ENCODE assay signal across 28 mouse cellular contexts in genomic region chr14:7914461-7914860, GRCm38 (mm10). TPM values are rescaled to one million over a fixed set of nuclear protein-coding genes. Genes with fewer than 3 reads are reported as not detected.
DNase-seq lines count a peak whose midpoint lies in the region; ATAC-seq and TF ChIP-seq lines count a peak whose summit lies in the region.
"Had no signal": no experiment of that assay in that cellular context is flagged by ENCODE, and none has a peak within 500 bp of the region (broad histone marks: within the 10 kb centered on the region; RNA-seq: fewer than 3 reads in every experiment).

No protein-coding gene starts in this region.

- TF ChIP-seq CTCF in liver, postnatal 0 days (IDR thresholded peaks at IDR 0.05; ENCODE audit: low read depth): no peak
- TF ChIP-seq CTCF in stomach, postnatal 0 days (IDR thresholded peaks at IDR 0.05; ENCODE audit: low read depth): no peak

- H3K36me3 ChIP-seq in embryonic facial prominence, embryonic 11.5 days (replicated peaks; ENCODE audit: control insufficient read depth, insufficient read depth, low read depth, low read length): peaks cover 2% of the 10 kb centered on the region
- peaks cover 89% of the 10 kb centered on the region for H3K36me3 ChIP-seq in embryonic facial prominence, embryonic 10.5 days (replicated peaks)
- H3K36me3 ChIP-seq in liver, embryonic 11.5 days (ENCODE audit: control insufficient read depth, insufficient read depth, low read length): peaks cover 8% of the 10 kb centered on the region
- peaks cover 23% of the 10 kb centered on the region for H3K36me3 ChIP-seq in liver, postnatal 0 days (replicated peaks; ENCODE audit: insufficient read depth, low read length)
- H3K36me3 ChIP-seq in stomach, embryonic 16.5 days (ENCODE audit: control insufficient read depth, insufficient read depth, low read length): peaks cover 15% of the 10 kb centered on the region; the same call in 1 of the 2 replicates
- H3K36me3 ChIP-seq in stomach, postnatal 0 days (ENCODE audit: control insufficient read depth, insufficient read depth, low read length): peaks cover 23% of the 10 kb centered on the region

- no peak overlapping the region for H3K4me2 ChIP-seq in embryonic facial prominence, embryonic 11.5 days (ENCODE audit: low read depth, low read length)
- no peak overlapping the region for H3K4me2 ChIP-seq in liver, embryonic 11.5 days
- H3K4me2 ChIP-seq in liver, postnatal 0 days (ENCODE audit: low read depth, low read length): no peak overlapping the region
- H3K4me2 ChIP-seq in stomach, embryonic 16.5 days (ENCODE audit: low read depth, low read length): no peak overlapping the region
- no peak overlapping the region for H3K4me2 ChIP-seq in stomach, postnatal 0 days (replicated peaks; ENCODE audit: low read depth)
- H3K4me2 ChIP-seq: embryonic facial prominence, embryonic 15.5 days; heart, embryonic 11.5 days; hindbrain, embryonic 12.5 days; lung, embryonic 14.5 days had no signal

- WGBS in embryonic facial prominence, embryonic 11.5 days: 62% methylated on average over 4 of the region's 4 CpGs
- 74% methylated on average over 4 of the region's 4 CpGs for WGBS in embryonic facial prominence, embryonic 10.5 days
- 65% methylated on average over 4 of the region's 4 CpGs for WGBS in liver, embryonic 11.5 days
- WGBS in liver, postnatal 0 days (ENCODE audit: insufficient replicate concordance): 53% methylated on average over 4 of the region's 4 CpGs
- WGBS in stomach, embryonic 16.5 days: 40% methylated on average over 4 of the region's 4 CpGs
- 62% methylated on average over 4 of the region's 4 CpGs for WGBS in stomach, postnatal 0 days

- ATAC-seq in embryonic facial prominence, embryonic 11.5 days (replicated peaks; ENCODE audit: insufficient number of reproducible peaks, low FRiP score, low TSS enrichment, low read depth): no peak
- peak; percentile 32 for ATAC-seq in liver, embryonic 11.5 days (replicated peaks; ENCODE audit: low FRiP score)
- ATAC-seq in liver, postnatal 0 days: no peak
- ATAC-seq in stomach, embryonic 16.5 days (ENCODE audit: insufficient read depth, low FRiP score): peak; percentile 22; the same call in 1 of the 2 replicates
- no peak for ATAC-seq in stomach, postnatal 0 days (ENCODE audit: low FRiP score, low TSS enrichment)
- ATAC-seq: forebrain, embryonic 16.5 days had no signal

- TF ChIP-seq EP300 in liver, postnatal 0 days (IDR thresholded peaks at IDR 0.05; ENCODE audit: low read depth): no peak
- no peak for TF ChIP-seq EP300 in stomach, postnatal 0 days (optimal IDR thresholded peaks at IDR 0.05)

- no peak overlapping the region for H3K4me3 ChIP-seq in embryonic facial prominence, embryonic 11.5 days (ENCODE audit: low read depth, low read length)
- no peak overlapping the region for H3K4me3 ChIP-seq in embryonic facial prominence, embryonic 10.5 days
- no peak overlapping the region for H3K4me3 ChIP-seq in liver, embryonic 11.5 days (ENCODE audit: low read depth, low read length)
- H3K4me3 ChIP-seq in liver, postnatal 0 days (ENCODE audit: low read depth, low read length): no peak overlapping the region
- no peak overlapping the region for H3K4me3 ChIP-seq in stomach, embryonic 16.5 days (replicated peaks; ENCODE audit: low read length)
- H3K4me3 ChIP-seq in stomach, postnatal 0 days (ENCODE audit: low read depth, low read length): no peak overlapping the region
- H3K4me3 ChIP-seq: embryonic facial prominence, embryonic 15.5 days; hindbrain, embryonic 12.5 days had no signal

- H3K9me3 ChIP-seq in embryonic facial prominence, embryonic 11.5 days (replicated peaks; ENCODE audit: control insufficient read depth, low read length): no peaks in the 10 kb centered on the region
- H3K9me3 ChIP-seq in embryonic facial prominence, embryonic 10.5 days: no peaks in the 10 kb centered on the region
- no peaks in the 10 kb centered on the region for H3K9me3 ChIP-seq in liver, embryonic 11.5 days (ENCODE audit: control insufficient read depth, low read length)
- H3K9me3 ChIP-seq in liver, postnatal 0 days (ENCODE audit: low read length): no peaks in the 10 kb centered on the region
- no peaks in the 10 kb centered on the region for H3K9me3 ChIP-seq in stomach, embryonic 16.5 days (replicated peaks; ENCODE audit: control insufficient read depth, low read length)
- no peaks in the 10 kb centered on the region for H3K9me3 ChIP-seq in stomach, postnatal 0 days (ENCODE audit: control insufficient read depth, low read length)
- H3K9me3 ChIP-seq: embryonic facial prominence, embryonic 15.5 days; hindbrain, embryonic 12.5 days had no signal

- H3K27me3 ChIP-seq in embryonic facial prominence, embryonic 11.5 days (ENCODE audit: control insufficient read depth, insufficient read depth, low read length): no peaks in the 10 kb centered on the region
- no peaks in the 10 kb centered on the region for H3K27me3 ChIP-seq in embryonic facial prominence, embryonic 10.5 days (replicated peaks; ENCODE audit: low read depth, poor library complexity, severe bottlenecking)
- no peaks in the 10 kb centered on the region for H3K27me3 ChIP-seq in liver, embryonic 11.5 days (replicated peaks; ENCODE audit: control insufficient read depth, insufficient read depth, low read length)
- no peaks in the 10 kb centered on the region for H3K27me3 ChIP-seq in liver, postnatal 0 days (ENCODE audit: insufficient read depth, low read length)
- H3K27me3 ChIP-seq in stomach, embryonic 16.5 days (ENCODE audit: control insufficient read depth, insufficient read depth, low read length): no peaks in the 10 kb centered on the region
- no peaks in the 10 kb centered on the region for H3K27me3 ChIP-seq in stomach, postnatal 0 days (ENCODE audit: control insufficient read depth, insufficient read depth, low read length)
- H3K27me3 ChIP-seq: embryonic facial prominence, embryonic 15.5 days; hindbrain, embryonic 12.5 days had no signal

- DNase-seq in embryonic facial prominence, embryonic 11.5 days (ENCODE audit: low spot score): peak; percentile 9
- DNase-seq in embryonic facial prominence, embryonic 10.5 days (ENCODE audit: low spot score): no peak
- DNase-seq in liver, embryonic 11.5 days (ENCODE audit: low spot score): no peak
- no peak for DNase-seq in liver, postnatal 0 days
- no peak for DNase-seq in stomach, postnatal 0 days (ENCODE audit: low spot score)
- DNase-seq in adrenal gland, adult 18-20 months (ENCODE audit: low spot score in 2 of 2): no peak
- no peak for DNase-seq in adrenal gland, postnatal 36 days
- DNase-seq: adrenal gland, adult 8-10 months; cerebellum, adult 8-10 months; cerebellum, postnatal 36 days; gastrocnemius, postnatal 10 days; heart, postnatal 10 days; kidney, adult 18-20 months; kidney, postnatal 10 days; left cerebral cortex, postnatal 4 days; right cerebral cortex, postnatal 14 days had no signal

- H3K27ac ChIP-seq in embryonic facial prominence, embryonic 11.5 days (replicated peaks; ENCODE audit: low read depth, low read length): no peak overlapping the region
- H3K27ac ChIP-seq in embryonic facial prominence, embryonic 10.5 days (replicated peaks): no peak overlapping the region
- no peak overlapping the region for H3K27ac ChIP-seq in liver, embryonic 11.5 days (ENCODE audit: low read depth, low read length)
- no peak overlapping the region for H3K27ac ChIP-seq in liver, postnatal 0 days (ENCODE audit: low read depth)
- H3K27ac ChIP-seq in stomach, embryonic 16.5 days (ENCODE audit: low read length): no peak overlapping the region
- H3K27ac ChIP-seq in stomach, postnatal 0 days (replicated peaks): no peak overlapping the region
- H3K27ac ChIP-seq: embryonic facial prominence, embryonic 15.5 days; hindbrain, embryonic 12.5 days had no signal

- no peaks in the 10 kb centered on the region for H3K4me1 ChIP-seq in embryonic facial prominence, embryonic 11.5 days (ENCODE audit: control insufficient read depth, insufficient read depth, low read length)
- peaks cover 19% of the 10 kb centered on the region for H3K4me1 ChIP-seq in embryonic facial prominence, embryonic 10.5 days
- peaks cover 6% of the 10 kb centered on the region for H3K4me1 ChIP-seq in liver, embryonic 11.5 days (replicated peaks; ENCODE audit: control insufficient read depth, insufficient read depth, low read length)
- peaks cover 16% of the 10 kb centered on the region for H3K4me1 ChIP-seq in liver, postnatal 0 days (ENCODE audit: insufficient read depth)
- peaks cover 6% of the 10 kb centered on the region; the same call in 1 of the 2 replicates for H3K4me1 ChIP-seq in stomach, embryonic 16.5 days (ENCODE audit: control insufficient read depth, insufficient read depth, low read length)
- H3K4me1 ChIP-seq in stomach, postnatal 0 days (replicated peaks; ENCODE audit: control insufficient read depth, insufficient read depth): no peaks in the 10 kb centered on the region
- H3K4me1 ChIP-seq: hindbrain, embryonic 12.5 days had no signal

- no peak overlapping the region for H3K9ac ChIP-seq in embryonic facial prominence, embryonic 11.5 days (replicated peaks; ENCODE audit: low read length)
- H3K9ac ChIP-seq in liver, embryonic 11.5 days (ENCODE audit: low read depth, low read length): no peak overlapping the region
- no peak overlapping the region for H3K9ac ChIP-seq in liver, postnatal 0 days (replicated peaks)
- H3K9ac ChIP-seq in stomach, embryonic 16.5 days (ENCODE audit: low read length): no peak overlapping the region
- no peak overlapping the region for H3K9ac ChIP-seq in stomach, postnatal 0 days (ENCODE audit: low read length)
- H3K9ac ChIP-seq: embryonic facial prominence, embryonic 15.5 days; lung, embryonic 14.5 days had no signal

RNA-seq across cellular contexts. Expression of gene Gm45521, which starts 42.6 kb away (rescaled TPM):
- not detected in 2 replicates for polyA plus RNA-seq in embryonic facial prominence, embryonic 11.5 days (2014; fragmentation: Nextera tagmentation; extraction: Ambion mirVana)
- 0.48 TPM in 1 of 2 replicates, not detected in the other for polyA plus RNA-seq in embryonic facial prominence, embryonic 10.5 days (2016; fragmentation: Nextera tagmentation; extraction: Ambion mirVana)
- not detected in 2 replicates for polyA plus RNA-seq in liver, embryonic 11.5 days (2014; fragmentation: Nextera tagmentation; extraction: Ambion mirVana)
- polyA plus RNA-seq in liver, postnatal 0 days (2015; fragmentation: Nextera tagmentation; extraction: Ambion mirVana): not detected in 2 replicates
- not detected in 2 replicates for polyA plus RNA-seq in stomach, embryonic 16.5 days (2015; fragmentation: Nextera tagmentation; extraction: Ambion mirVana)
- polyA plus RNA-seq in stomach, postnatal 0 days (2015; fragmentation: Nextera tagmentation; extraction: Ambion mirVana): not detected in 2 replicates
- total RNA-seq in adrenal gland, adult 18-20 months (2021): not detected
- not detected for total RNA-seq in adrenal gland, postnatal 36 days (2021)
- total RNA-seq: adrenal gland, adult 8-10 months; gastrocnemius, postnatal 10 days; granulocyte monocyte progenitor cell, adult 5-6 weeks; heart, postnatal 10 days; layer of hippocampus, adult 18-20 months; layer of hippocampus, postnatal 14 days; left cerebral cortex, postnatal 4 days; liver, adult 2 months; monocyte, adult 5-6 weeks had no signal
- polyA plus RNA-seq: embryonic facial prominence, embryonic 15.5 days; liver, adult 2 months; lung, embryonic 14.5 days; neural tube, embryonic 11.5 days had no signal

Comparison
In these comparisons a context has a peak if more than half of its experiments do, and no peak if none do; other contexts are left out.
1. ATAC-seq: peak in liver, embryonic 11.5 days (single experiment) and stomach, embryonic 16.5 days (single experiment); none in embryonic facial prominence, embryonic 11.5 days (single experiment), liver, postnatal 0 days (single experiment) and stomach, postnatal 0 days (single experiment).